Mouse (Mus musculus): ENCODE measurements around the gene Trim66.

The Trim66 gene

DNA sequence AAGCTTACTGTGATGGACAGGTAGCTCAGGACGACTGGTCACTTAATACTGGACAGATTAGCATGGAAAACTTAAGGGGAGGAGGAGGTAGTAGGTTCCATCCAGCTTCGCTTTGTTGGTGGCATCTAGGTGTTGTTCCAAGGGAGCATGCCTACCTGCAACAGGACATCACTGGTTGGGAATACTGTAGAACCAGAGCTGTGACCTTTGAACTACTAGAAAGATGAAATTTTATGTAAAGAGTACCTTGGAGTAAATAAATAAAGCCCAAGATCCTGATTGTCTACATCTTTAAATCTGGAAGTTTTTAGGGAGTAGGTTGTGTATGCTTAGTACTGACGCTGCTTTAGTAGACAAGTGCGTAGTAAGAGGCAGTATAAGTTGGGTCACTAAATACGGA lies 14.2 kb upstream of the Trim66 start:
- no peak for DNase-seq (ENCODE audit: low spot score in 2 of 2)

DNA sequence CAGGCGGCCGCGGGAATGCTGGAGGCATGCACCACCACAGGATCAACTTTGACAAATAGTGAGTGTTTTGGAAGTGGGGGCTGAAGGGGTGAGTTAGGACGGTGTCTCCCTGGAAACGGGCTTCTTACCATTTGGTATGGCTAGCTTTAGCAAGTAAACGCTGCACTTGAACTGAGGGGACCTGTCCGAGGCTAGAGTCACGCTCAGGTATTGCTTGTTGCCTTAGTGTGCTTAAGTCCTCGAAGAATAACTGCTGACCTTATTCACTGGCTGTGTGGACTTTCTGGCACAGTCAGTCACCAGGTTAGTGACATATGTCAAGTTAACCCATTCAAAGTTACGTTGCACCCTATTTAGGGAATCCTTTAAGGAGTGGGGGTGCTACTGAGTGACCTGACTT lies 12.0 kb upstream of the Trim66 start:
- no peak for DNase-seq (ENCODE audit: low spot score in 2 of 2)

DNA sequence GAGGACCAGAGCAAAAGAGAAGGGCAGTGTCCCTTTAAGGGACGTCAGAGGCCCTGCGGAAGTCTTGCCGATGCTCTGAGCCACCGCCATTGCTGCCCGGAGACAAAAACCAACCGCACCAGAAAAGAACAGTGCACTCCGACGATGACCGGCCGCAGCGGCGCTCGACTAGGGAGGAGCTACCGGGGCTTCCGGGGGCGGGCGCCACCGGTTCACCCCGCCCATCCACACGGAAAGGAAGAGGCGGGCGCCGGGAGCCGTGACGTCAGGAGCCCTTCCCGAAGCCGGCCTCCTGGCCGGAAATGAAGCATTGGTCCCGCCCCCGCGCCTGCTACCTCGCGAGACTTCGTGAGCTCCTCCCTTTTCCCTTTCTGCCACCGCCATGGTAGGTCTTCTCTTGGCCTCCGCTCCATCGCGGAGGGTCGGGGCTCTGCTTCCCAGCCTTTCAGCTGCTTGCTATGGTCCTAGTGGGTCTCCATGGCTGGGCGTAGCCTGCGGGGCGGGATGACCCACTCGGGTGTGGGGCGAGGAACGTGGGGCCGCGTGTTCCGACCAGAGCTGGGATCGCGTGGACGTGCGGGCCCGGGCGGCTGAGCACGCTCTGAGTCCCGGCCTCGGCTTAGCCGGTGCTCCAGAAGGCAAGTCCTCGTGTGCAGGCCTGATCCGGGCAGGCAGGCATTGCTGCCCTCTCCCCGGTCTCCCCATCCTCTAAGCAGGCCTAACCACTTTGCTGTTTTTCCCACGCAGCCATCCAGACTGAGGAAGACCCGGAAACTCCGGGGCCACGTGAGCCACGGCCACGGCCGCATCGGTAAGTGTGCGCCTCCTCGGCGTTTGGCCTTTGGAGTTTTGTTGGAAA lies 11.1 kb upstream of the Trim66 start, which contains the start of gene Rpl27a:
Gene Rpl27a (plus strand): TSS at position 310 of the 859 bp plus-strand sequence.
- peak; percentile 99 for DNase-seq (ENCODE audit: low spot score in 2 of 2)

DNA sequence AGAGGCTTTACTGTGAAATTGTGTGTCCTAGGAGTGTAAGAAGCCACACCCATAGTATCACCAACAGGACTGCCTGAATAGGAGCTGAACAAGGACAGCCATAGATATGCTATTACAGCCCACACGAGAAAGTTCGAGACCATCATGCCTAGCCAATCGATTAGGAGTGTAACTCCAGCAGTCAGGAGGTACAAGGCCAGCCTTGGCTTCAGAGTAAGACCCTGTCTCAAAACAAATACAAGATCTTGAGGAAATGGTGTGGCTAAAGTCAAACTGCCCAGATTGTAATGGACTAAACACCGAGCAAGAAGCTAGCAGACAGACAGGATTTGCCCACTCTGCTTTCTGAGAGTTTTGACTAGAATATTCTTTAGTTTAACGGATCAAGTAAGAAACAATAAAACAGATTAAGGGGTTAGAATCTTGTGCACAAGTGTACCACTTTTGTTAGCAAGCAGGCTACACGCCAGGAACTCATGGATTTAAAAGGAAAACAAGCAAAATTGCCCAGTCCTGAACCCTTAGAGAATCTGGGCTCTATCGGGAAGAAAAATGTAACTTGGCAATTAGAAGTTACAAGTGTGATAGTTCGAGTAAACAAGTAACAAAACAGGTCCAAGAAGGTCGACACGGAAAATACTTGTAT lies 10.2 kb upstream of the Trim66 start:
- DNase-seq (ENCODE audit: low spot score in 2 of 2), result no peak

DNA sequence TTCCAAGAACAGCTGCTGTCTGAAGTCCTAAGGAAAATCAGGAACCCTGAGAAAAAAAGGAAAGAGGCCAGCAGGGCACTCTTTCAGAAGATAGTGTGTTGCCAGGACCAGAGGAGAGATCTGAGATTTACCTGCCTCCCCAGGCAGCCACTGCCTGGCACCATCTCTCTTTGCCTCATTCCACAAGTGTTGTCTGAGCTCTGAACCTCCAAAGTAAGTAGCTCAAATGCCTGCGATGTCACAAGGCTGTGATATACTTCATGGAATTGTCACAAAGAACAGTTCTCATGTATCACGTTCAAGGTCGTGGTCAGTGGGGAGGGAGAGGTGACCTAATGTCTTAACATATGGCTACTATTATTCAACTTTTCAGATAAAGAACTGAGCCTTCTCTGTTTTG lies 8.6 kb upstream of the Trim66 start:
- no peak for DNase-seq (ENCODE audit: low spot score in 2 of 2)

DNA sequence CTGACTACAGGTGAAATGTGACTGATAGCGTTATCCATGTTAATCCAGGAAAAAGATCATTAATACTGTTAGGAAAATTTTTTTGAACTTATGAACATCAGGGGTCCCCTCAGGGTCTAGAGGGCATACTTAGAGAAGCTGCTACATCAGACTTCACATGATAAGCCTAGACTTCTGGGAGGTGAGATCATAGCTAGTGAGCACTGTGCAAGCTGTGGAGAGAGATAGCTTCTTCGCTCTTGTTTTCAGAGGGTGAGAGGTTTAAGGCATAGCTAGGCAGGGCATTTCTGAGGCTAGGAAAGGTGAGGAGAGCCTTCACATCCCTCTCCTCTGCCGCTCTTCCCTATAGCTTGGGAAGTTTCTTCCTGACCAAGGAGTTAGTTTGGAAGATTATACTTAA lies 3.9 kb upstream of the Trim66 start:
- DNase-seq (ENCODE audit: low spot score in 2 of 2), result no peak

DNA sequence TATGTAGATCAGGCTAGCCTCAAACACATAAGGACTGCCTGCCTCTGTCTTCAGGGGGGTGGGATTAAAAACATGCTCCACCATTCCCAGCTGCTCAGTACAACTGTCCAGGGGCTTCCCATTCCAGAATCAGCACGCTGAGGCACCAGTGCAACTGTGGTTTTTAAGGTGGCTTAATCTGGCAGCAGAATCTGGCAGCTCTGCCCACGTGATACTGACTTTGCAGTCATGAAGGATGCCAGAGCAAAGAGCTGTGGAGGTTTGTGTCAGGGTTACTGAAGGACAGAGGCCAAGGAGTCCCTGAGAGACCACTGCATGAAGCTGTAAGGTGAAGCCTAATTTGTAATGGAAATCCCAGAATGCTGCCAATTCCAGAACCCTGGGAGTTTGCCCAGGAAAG lies 2.9 kb upstream of the Trim66 start:
- DNase-seq (ENCODE audit: low spot score in 2 of 2), result no peak

DNA sequence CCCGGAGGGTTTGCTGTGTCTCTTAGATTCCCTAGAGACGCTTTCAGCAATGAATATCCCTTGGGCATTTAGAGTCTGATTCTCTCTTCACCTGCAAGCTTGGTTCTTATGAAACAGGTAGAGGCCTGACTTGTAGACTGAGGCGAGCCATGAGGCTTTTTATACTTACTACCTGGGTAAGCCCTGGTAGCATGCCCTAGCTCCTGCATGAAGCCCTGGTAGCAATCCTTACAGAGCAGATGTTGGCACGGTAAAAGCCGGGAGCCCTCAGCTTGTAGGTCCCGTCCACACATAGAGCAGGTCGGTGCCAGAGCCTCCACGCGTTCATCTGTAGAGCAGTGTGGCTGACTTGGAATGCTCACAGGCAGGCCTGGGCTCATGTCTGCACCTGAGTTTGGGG lies 362 bp downstream of the Trim66 start:
- no peak for DNase-seq (ENCODE audit: low spot score in 2 of 2)

DNA sequence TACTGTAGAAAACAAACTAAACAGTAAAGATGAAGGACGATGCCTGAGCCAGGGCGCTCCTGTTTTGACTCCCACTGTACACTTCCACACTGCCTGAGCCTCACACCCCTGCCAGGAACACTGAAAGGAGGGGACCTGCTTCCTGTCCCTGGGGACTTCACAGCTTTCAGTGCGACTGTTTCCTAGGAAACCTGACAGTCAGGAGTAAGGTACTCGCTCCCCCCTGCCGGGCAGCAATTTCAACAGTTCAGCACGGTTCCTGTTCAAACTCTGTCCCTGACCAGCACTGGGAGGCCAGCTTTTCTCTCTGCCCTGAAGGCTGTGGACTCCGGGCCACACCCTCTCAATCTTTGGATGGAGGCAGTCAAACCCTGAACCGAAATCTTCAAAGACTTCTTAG lies 815 bp downstream of the Trim66 start:
- no peak for DNase-seq (ENCODE audit: low spot score in 2 of 2)

DNA sequence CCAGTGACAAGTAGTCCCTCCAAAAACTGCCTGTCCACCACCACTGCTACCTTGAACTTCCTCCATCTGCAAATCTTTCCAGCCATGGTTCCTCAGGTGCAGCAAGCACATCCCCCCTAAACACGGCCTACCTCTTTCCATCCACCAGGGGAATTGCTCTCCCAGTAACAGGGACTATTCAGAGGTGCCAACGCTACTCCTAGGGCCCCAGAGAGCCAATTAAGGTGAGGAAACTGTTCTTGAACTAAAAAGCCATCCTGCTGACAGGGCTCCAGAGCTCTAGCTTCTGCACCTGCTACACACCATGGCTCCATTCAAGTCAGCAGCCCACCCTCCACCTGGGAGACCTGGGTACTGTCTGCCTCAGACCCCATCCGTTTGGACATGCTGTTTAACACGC lies 10.4 kb downstream of the Trim66 start:
- DNase-seq (ENCODE audit: low spot score in 2 of 2), result no peak

DNA sequence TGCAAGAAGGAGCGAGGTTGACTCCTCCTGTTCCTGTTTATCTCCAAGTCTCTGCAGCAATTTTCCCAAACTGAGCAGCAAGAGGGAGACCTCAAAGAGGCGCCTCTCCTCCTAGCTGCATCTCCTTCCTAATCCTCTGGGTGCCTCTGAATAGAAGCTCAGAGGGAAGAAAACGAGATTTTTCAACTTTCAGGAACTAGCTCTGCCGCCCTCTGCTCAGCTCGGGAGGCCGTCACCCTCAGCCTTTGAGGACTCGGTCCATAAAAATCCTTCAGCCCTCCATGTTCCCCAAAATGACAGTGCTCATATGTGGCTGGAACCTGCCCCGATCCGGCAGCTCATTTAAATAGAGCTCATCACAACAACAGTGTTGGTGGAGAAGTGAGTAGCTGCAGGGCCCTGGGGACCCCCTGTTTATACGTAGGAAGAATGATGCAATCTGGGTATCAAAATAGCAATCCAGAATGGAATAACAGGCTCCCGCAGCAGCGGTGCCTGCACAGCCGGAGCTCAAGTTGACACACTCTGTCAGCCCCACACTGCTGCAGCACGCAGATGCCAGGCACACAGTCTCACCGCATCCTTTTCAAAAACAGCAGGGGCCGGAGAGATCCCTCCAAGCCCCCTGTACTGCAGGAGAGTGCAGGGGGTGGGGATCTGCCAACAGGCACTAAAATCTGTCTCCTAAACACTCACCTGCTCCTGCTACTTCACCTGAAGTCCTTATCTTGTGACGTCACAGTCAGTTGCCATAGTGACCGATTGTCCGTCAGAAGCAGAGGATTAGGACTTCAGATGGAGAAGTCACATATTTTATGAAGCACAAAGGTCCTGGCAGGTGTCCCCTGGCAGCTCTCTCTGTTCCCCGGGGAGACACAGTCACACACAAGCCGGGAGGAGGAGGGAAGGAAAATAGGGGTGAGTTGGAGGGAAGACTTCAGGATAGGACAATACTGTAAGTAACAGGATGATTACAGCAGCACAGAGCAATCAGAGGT lies 14.3 kb downstream of the Trim66 start:
- no peak for DNase-seq (ENCODE audit: low spot score in 2 of 2)

DNA sequence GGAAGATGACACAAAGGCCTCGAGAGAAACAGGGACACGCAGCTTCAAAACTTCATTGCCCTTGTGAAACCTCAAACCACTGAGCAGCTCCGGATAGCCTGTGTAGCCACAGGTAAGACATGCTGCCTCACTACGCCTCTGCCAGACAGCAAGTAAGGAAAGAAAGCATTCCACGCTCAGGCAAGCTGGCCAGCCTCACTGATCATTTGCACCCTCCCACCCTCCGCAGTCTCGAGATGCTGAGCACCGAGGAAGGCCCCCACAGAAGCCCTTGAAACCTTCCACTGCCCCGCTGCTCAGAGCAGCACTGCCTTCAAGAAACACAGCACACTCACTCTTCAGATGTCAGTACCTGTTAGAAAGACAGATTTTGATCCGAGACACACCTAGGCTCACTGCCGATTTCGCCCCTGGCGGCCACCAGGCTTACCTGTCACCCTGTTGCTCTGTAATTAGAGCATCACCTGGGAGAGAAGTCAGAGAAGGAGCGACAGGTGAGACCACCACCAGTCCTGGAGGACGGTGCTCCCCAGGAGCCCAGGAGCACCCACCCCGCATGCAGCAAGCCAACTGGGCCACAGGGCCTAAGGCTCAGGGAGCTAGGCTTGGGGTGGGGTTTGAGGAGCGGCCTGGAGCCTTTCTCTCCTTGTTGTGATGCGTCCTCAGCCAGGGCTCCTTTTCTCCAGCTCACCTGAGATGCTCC lies 15.2 kb downstream of the Trim66 start:
- no peak for DNase-seq (ENCODE audit: low spot score in 2 of 2)

DNA sequence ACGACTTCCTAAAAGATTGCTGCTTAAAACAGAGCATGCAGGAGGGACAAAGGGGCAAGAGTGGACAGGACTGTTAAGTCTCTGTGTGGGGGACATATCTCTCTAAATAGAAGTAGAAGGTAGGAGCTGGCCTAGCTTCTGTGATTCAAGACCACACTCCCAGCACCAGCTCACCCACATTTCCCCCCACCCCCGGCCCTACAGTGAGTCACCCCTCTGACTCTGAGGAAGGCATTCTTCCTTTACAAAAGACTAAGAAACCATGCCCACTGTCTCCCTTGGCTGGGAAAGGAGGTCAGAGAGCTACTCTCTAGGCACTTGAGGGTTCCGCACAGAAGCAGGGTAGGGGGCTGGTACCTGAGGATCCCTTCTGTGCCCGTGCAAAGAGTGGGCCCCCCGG lies 23.7 kb downstream of the Trim66 start:
- no peak for DNase-seq (ENCODE audit: low spot score in 2 of 2)

DNA sequence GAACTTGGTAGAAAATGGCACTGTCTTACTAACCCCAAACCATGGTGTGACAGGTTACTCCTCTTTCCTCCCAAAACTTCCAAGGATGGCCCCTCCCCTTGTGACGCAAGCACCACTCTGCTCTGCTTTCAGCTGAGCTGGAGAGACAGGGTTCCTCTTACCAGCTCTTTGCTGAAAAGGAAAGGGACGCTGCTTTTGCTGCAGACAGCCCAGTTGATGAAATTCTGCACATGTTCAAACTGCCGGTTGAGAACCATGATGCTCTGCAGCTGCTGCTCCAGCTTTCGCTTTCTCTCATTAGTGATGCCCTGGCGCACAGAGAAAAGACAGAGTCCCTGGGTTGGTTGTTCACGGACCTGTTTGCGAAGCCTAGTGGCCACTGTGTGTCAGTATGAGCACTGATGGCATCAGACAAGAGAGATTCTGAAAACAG lies 27.2 kb downstream of the Trim66 start:
- DNase-seq (ENCODE audit: low spot score in 2 of 2), result no peak

DNA sequence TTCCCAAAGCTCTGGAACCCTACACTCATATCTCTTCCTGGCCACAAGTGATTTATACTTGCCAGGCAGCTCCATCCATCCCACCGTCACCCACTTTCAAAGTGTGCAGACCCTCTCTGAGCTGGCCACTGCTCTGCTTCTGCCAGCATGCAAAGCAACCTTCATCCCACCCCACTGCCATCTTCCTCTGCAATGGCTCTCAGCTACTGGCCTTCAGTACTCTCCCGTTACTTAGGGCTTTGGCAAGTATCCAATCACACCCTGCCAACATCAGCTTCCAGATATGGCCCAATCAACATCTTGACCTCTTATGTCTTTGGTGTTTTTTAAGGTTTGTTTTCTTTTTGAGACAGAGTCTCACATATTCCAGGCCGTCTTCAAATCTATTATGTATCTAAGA lies 30.0 kb downstream of the Trim66 start:
- no peak for DNase-seq (ENCODE audit: low spot score in 2 of 2)

DNA sequence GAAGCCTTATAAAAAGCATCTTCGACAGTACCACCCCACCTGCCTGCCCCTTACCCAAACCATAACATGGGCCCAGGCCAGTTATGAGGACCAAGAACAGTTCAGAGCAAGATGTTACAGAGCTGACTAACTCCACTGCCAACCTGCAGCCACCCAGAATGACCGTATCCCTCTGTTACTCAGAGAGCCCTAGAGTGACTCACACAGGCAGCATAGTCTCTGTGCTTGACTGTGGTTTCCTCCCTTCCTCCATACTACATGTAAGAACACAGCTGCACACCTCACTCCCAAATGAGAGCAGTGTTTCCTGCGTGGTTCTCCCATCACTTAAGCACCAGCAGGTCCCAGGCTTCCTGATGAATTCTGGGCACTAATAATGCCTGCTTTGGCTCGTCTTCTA lies 37.2 kb downstream of the Trim66 start:
- no peak for DNase-seq (ENCODE audit: low spot score in 2 of 2)

DNA sequence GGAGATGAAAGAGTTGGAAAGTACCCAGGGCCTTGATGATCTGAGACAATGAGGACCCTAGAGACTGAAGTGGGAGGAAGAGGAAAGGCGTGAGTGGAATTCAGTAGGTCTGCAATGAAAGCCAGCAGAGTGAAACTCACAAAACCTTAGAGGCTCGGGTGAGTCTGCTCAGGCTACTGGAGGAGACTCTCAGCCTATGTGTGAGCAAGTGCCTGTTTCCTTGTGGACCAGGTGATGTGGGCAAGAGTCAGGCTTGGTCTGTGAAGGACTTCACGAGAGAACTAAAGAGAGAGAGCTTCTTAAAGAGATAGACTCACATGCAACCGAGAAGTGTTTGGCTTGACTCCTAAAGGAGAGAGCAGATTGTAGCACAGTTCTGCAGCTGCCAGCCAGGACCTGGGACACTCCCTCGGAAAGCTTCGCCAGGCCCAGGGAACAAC lies 39.7 kb downstream of the Trim66 start:
- DNase-seq (ENCODE audit: low spot score in 2 of 2), result no peak

DNA sequence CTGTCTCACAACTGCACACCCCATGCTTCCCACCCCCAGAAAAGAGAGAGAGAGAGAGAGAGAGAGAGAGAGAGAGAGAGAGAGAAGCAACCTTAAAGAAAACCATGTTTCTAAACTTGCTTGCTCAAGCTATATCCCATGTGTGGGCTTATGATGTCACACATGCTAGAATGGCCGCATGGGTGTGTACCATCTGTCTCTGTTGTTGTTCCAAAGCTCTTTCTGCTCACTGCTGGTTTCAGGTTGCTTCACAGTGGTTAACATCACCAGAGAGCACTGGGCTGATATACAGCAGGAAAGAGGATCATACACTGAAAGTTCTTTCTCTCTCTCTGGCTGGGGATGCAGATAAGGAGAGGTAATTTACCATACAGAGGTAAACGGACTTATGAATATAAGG lies 40.3 kb downstream of the Trim66 start:
- DNase-seq (ENCODE audit: low spot score in 2 of 2), result no peak

DNA sequence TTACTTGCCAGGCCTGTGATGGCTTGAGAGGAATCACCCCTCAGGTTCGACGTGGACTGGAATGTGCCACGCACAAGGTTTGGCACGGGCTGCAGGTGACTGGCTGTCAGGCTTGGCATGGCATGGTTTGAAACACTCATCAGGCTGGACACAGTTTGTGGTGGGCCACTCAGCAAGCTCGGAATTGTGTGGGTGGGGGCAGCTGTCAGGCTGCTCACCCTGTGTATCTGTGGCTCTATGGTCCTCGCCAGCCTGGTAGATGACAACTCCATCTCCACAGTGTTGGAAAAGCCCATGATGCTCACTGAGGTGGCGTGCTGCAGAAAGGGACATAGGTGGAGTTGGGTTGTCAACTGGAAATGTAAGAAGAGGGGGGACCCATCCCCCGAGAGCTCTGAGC lies 47.2 kb downstream of the Trim66 start:
- DNase-seq (ENCODE audit: low spot score in 2 of 2), result no peak

DNA sequence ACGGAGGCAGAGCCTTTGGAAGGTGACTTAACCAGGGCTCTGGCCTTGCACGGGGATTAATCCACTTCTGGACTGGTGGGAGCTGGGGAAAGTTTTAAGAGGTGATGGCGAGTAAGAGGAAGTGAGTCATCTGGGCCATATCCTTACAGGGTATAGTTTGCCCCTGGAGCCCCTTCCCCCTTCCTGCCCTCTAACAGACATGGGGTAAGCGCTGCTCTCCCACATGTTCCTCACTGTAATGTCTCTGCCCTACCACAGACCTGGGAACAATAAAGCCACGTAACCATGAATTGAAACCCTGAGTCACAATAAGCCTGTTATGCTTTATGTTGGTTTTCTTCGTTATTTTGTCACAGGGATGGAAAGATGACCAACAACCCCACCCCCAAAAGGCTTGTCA lies 51.4 kb downstream of the Trim66 start:
- DNase-seq (ENCODE audit: low spot score in 2 of 2), result no peak

DNA sequence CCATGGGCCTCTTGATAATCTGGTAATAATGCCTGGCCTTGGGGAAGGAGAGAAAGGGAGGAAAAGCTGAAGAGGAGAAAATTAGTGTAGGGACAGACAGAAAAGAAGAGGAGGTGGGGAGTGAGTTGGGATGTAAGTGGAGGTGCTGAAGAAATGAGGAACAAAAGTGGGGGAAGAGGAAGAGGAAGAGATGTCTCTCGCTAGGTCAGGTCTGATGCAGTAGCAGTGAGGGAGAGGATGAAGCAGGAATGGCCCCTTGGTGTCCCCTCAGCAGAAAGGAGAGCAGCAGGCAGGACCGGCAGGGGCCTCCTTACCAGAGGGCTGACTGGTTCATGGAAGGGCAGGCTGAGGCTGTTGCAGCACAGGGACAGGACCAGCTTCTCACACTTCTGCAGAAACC lies 52.2 kb downstream of the Trim66 start:
- no peak for DNase-seq (ENCODE audit: low spot score in 2 of 2)

All from spleen, postnatal 14 days (tissue).